Mouse (Mus musculus) megakaryocyte progenitor cell, adult 5-6 weeks (primary cell): ENCODE data around the gene Pkd1. TPM values are rescaled to one million over a fixed set of nuclear protein-coding genes. Genes with fewer than 3 reads are reported as not detected.

Experiments
- ATAC-seq: replicated peaks from 2 replicates; pipeline ENCODE4 v1.8.0; 2016; ENCODE audit warnings: mild to moderate bottlenecking, moderate TSS enrichment, inconsistent platforms; ENCODE audit not compliant: poor library complexity
- total RNA-seq, 2 experiments: library from RNA; stranded (forward) in 1 of 2; stranded (reverse) in 1 of 2; fragments of 157-497, 149-512 nt in 1 of 2; fragments of 200-1000 nt in 1 of 2; gene quantifications; 2 replicates each; pipeline versions ENCODE4 v1.2.3 to v1.2.4; 2015 to 2017

Gene Pkd1
- total RNA-seq, 2 experiments from 2014 or later: 10.6 to 15.1 TPM

DNA sequence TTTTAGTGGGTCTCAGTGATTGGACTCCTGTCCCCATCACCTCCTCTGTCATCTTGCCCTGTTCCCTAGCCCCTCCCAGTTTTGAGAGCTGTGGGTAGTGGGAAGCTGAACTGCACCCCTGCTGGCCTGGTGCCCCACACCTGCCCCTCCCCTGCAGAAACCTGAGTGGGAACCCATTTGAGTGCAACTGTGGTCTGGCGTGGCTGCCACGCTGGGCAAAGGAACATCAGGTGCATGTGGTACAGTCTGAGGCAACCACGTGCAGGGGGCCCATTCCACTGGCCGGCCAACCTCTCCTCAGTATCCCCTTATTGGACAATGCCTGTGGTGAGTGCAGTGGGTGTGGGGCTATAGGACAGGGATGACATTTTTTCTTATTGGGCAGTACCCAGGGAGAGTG lies 14.8 kb downstream of the Pkd1 start:
- no peak for ATAC-seq

DNA sequence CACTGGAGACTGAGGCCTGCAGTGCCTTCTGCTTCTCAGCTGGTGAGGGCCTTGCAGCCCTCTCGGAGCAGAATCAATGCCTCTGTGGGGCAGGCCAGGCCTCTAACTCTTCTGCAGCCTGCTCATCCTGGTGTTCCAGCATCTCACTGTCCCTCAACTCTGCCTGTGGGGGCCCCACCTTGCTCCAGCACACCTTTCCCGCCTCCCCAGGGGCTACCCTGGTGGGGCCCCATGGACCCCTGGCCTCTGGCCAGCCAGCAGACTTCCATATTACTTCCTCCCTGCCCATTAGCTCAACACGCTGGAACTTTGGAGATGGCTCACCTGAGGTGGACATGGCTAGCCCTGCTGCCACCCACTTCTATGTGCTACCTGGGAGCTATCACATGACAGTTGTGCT lies 15.5 kb downstream of the Pkd1 start:
- no peak for ATAC-seq

- ATAC-seq: no peak
These were observed 16.2 kb downstream of the Pkd1 start for GRCm38 (mm10) chr17:24565792-24566191.

- ATAC-seq: peak; percentile 86
These were observed 17.6 kb downstream of the Pkd1 start for GRCm38 (mm10) chr17:24567034-24567779.

GRCm38 (mm10) chr17:24569837-24570236 lies 20.2 kb downstream of the Pkd1 start:
- no peak for ATAC-seq

GRCm38 (mm10) chr17:24572651-24573245 lies 23.1 kb downstream of the Pkd1 start:
- ATAC-seq: no peak

DNA sequence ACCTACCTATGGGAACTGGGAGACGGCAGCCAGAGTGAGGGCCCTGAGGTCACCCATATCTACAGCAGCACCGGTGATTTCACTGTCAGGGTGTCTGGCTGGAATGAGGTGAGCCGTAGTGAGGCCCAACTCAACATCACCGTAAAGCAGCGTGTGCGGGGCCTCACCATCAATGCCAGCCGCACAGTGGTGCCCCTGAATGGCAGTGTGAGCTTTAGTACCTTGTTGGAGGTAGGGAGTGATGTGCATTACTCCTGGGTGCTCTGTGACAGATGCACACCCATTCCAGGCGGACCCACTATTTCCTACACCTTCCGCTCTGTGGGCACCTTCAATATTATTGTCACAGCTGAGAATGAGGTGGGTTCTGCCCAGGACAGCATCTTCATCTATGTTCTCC lies 24.2 kb downstream of the Pkd1 start:
- no peak for ATAC-seq

GRCm38 (mm10) chr17:24579532-24579931 lies 29.9 kb downstream of the Pkd1 start:
- no peak for ATAC-seq

DNA sequence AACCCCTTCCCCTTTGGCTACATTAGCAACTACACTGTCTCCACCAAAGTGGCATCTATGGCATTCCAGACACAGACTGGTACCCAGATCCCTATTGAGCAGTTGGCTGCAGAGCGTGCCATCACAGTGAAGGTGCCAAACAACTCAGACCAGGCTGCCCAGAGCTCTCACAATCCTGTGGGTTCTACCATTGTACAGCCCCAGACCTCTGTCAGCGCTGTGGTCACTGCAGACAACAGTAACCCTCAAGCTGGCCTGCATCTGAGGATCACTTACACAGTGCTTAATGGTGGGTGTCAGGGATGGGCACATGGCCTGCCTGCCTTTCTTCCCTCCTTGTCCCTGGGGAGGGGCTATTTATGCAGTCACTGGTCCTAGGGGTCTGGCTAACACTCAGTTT lies 30.7 kb downstream of the Pkd1 start:
- ATAC-seq: no peak

DNA sequence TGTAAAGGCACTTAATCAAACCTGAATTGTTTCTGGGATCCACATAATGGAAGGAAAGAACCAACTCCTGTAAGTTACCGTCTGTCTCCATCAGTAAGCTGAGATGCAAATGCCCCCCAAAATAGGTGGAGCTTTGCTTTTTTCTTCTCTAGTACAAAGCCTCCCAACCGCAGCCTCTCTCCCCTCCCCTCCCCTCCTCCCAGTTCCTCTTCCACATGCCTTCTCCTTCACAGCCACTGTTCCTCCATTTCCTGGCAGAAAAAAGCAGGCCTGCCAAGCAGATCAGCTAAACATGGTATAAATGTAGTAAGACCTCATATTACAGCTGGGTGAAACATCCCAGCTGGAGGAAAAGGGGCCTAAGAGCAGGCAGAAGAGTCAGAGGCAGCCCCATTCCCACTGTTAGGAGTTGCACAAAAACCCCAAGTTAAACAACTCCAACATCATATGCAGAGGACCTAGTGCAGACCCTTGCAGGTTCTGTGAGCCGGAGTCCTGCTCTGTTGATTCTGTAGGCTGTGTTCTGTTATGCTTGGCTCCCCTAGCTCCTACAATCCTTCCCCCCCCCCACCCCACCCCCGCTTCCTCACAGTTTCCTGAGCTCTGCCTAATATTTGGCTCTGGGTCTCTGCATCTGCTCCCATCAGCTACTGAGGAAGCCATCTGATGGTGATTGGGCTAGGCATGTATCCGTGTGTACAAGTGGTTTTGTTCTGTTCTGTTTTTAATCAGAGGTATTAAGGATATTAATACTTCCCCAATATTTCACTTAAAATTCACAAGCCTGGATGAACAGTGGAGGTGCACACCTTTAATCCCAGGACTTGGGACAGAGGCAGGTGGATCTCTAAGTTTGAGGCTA lies 34.2 kb downstream of the Pkd1 start:
- peak; percentile 71 for ATAC-seq

DNA sequence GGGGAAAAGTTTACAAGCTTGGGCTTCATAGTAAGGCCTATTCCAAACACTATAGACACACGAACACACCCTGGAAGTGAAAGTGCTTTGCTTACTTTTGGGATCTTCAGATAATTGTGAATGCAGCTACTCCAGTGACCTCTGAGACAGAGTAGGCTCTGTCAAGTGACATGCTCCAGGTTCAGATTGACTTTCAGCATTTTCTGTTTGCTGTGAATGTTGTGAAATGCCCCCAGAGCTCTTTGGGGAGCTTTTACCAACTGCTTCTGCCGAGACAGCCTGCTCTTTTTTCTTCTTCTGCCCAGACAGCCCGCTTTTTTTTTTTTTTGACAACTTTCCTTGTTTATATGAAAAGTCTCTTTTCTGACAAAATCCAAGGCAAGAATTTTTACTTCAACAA lies 34.9 kb downstream of the Pkd1 start:
- ATAC-seq: no peak

- no peak for ATAC-seq
These were observed 36.9 kb downstream of the Pkd1 start for GRCm38 (mm10) chr17:24586532-24586931.

GRCm38 (mm10) chr17:24590943-24591342 lies 41.3 kb downstream of the Pkd1 start:
- no peak for ATAC-seq

DNA sequence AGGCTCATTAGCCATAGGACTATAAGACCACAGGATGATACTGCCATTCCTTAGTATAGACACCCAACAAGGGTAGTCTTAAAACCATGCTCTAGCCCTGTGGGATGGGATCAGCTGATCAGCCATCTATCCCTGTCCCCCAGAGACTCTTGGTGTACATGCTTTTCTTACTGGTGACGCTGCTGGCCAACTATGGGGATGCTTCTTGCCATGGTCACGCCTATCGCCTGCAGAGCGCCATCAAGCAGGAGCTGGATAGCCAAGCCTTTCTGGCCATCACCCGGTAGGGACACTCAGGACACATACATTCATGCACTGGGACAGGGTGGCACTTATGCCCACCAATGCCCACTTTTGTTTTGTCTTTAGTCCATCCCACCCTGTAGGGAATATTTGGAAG lies 42.1 kb downstream of the Pkd1 start:
- ATAC-seq: no peak

DNA sequence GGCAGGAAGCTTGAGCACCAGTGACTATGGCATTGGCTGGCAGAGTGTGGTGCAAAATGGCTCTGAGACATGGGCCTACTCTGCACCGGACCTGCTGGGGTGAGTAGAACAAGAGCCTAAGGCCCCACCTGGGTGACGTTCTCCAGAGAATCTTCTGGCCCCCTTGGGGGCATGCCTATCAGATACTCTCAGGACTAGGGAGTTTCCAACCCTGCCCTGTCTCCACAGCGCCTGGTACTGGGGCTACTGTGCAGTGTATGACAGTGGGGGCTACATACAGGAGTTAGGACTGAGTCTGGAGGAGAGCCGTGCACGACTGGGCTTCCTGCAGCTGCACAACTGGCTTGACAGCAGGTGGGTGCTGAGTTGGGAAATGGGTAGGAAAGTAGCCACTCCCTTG lies 43.6 kb downstream of the Pkd1 start:
- ATAC-seq: no peak

- no peak for ATAC-seq
These were observed 44.6 kb downstream of the Pkd1 start for GRCm38 (mm10) chr17:24593992-24594890.

DNA sequence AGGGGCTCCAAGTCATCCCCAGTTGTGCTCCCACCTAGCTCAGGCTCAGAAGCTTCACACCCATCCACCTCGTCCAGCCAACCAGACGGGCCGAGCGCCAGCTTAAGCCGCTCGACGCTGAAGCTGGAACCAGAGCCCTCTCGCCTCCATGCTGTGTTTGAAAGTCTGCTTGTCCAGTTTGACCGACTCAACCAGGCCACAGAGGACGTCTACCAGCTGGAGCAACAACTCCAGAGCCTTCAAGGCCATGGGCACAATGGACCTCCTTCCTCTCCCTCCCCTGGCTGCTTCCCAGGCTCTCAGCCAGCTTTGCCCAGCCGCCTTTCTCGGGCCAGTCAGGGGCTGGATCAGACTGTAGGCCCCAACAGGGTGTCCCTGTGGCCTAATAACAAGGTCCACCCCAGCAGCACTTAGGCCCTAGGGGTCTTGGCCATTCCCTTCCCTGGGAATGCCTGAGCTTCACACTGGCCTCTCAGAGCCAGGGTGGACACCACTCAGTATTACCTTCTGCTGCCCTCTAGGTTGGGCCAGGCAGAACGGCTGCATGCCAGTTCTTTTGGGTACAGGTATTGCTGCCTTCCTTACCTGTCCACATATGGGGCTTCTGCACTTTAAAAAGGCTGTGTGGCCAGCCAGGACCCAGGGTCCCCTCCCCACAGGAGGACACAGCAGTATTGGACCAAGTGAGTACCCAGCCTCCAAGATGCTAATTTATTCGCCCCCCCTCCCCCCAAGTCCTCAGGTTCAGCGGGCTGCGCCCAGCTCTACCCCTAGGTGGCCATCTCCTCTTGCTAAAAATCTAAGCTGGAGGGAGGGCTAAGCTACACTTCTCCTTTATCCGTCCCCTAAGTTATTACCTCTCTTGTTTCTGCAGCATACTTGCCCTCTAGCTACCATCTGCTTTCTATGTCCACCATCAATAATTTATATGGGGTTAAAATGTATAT lies 45.8 kb downstream of the Pkd1 start:
- peak; percentile 78 for ATAC-seq

DNA sequence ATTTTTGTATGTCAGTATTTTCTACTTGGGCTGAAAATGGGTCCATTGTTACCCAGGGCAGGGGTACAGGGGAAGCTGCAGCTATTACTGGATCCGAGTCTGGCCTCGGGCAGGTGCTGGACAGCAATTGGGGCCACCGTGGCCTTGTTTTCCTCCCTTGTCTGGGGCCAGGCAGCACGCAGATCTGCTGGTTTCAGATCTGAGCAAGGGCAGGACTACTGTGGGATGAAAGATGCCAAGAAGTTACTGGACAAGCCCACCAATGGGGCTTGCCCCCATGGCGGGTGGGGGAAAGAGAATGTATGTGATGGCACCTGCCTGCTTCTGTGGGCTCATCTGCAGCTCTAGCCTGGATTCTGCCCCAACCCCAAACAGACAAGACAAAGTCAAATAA lies 46.4 kb downstream of the Pkd1 start:
- no peak for ATAC-seq

- no peak for ATAC-seq
These were observed 47.0 kb downstream of the Pkd1 start for GRCm38 (mm10) chr17:24596471-24597183.
